Mouse (Mus musculus): ENCODE measurements around the gene Mlkl. TPM values are rescaled to one million over a fixed set of nuclear protein-coding genes. Genes with fewer than 3 reads are reported as not detected.
A peak's percentile ranks its signal among the peaks of the same experiment; 100 is the strongest.

Gene Mlkl
- polyA plus RNA-seq, 1 experiment from 2014 or later, result 0.14 TPM

- H3K27ac ChIP-seq (replicated peaks; ENCODE audit: low read depth, low read length), result no peak overlapping the region
- no peak for DNase-seq (ENCODE audit: low spot score)
- ATAC-seq (replicated peaks; ENCODE audit: insufficient number of reproducible peaks, low FRiP score, low TSS enrichment, low read depth), result no peak
- H3K9ac ChIP-seq (replicated peaks; ENCODE audit: low read length), result no peak overlapping the region
- WGBS, result 48% methylated on average over 7 of the region's 7 CpGs
- H3K9me3 ChIP-seq (replicated peaks; ENCODE audit: control insufficient read depth, low read length), result no peaks in the 10 kb centered on the region
- H3K4me1 ChIP-seq (ENCODE audit: control insufficient read depth, insufficient read depth, low read length), result no peaks in the 10 kb centered on the region
- no peak overlapping the region for H3K4me3 ChIP-seq (ENCODE audit: low read depth, low read length)
- no peak overlapping the region for H3K4me2 ChIP-seq (ENCODE audit: low read depth, low read length)
- H3K36me3 ChIP-seq (replicated peaks; ENCODE audit: control insufficient read depth, insufficient read depth, low read depth, low read length), result no peaks in the 10 kb centered on the region
- no peaks in the 10 kb centered on the region for H3K27me3 ChIP-seq (ENCODE audit: control insufficient read depth, insufficient read depth, low read length)
Measured at GRCm38 (mm10) chr8:111360579-111361209, 22.7 kb upstream of the Mlkl start.

GRCm38 (mm10) chr8:111359936-111360335 is 22.0 kb upstream of the Mlkl start:
- no peaks in the 10 kb centered on the region for H3K27me3 ChIP-seq (ENCODE audit: control insufficient read depth, insufficient read depth, low read length)
- H3K4me1 ChIP-seq (ENCODE audit: control insufficient read depth, insufficient read depth, low read length), result no peaks in the 10 kb centered on the region
- H3K9me3 ChIP-seq (replicated peaks; ENCODE audit: control insufficient read depth, low read length), result no peaks in the 10 kb centered on the region
- no peaks in the 10 kb centered on the region for H3K36me3 ChIP-seq (replicated peaks; ENCODE audit: control insufficient read depth, insufficient read depth, low read depth, low read length)
- DNase-seq (ENCODE audit: low spot score) (no peak), ATAC-seq (replicated peaks; ENCODE audit: insufficient number of reproducible peaks, low FRiP score, low TSS enrichment, low read depth) (no peak)
- H3K9ac ChIP-seq (replicated peaks; ENCODE audit: low read length), result no peak overlapping the region
- H3K27ac ChIP-seq (replicated peaks; ENCODE audit: low read depth, low read length), result no peak overlapping the region
- H3K4me3 ChIP-seq (ENCODE audit: low read depth, low read length), result no peak overlapping the region
- H3K4me2 ChIP-seq (ENCODE audit: low read depth, low read length), result no peak overlapping the region
- WGBS, result 74% methylated on average over 5 of the region's 5 CpGs

DNA sequence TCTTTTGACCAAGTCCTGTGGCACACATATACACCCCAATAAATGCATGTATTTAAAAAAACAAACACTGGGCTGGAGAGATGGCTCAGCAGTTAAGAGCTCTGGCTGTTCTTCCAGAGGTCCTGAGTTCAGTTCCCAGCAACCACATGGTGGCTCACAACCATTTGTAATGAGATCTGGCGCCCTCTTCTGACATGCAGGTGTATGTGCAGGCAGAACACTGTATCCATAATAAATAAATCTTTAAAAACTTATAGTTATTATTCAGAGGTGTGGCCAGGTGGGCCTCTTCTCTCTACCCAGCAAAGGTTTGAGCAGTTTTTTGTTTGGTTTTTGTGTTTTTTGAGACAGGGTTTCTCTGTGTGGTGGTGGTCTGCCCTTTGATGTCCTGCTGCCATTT is 20.9 kb upstream of the Mlkl start:
- H3K4me2 ChIP-seq (ENCODE audit: low read depth, low read length), result no peak overlapping the region
- H3K4me3 ChIP-seq (ENCODE audit: low read depth, low read length), result no peak overlapping the region
- no peaks in the 10 kb centered on the region for H3K9me3 ChIP-seq (replicated peaks; ENCODE audit: control insufficient read depth, low read length)
- DNase-seq (ENCODE audit: low spot score), result no peak
- WGBS, result 70% methylated on average over 1 of the region's 1 CpGs
- H3K36me3 ChIP-seq (replicated peaks; ENCODE audit: control insufficient read depth, insufficient read depth, low read depth, low read length), result no peaks in the 10 kb centered on the region
- ATAC-seq (replicated peaks; ENCODE audit: insufficient number of reproducible peaks, low FRiP score, low TSS enrichment, low read depth), result no peak
- no peak overlapping the region for H3K9ac ChIP-seq (replicated peaks; ENCODE audit: low read length)
- no peak overlapping the region for H3K27ac ChIP-seq (replicated peaks; ENCODE audit: low read depth, low read length)
- no peaks in the 10 kb centered on the region for H3K4me1 ChIP-seq (ENCODE audit: control insufficient read depth, insufficient read depth, low read length)
- H3K27me3 ChIP-seq (ENCODE audit: control insufficient read depth, insufficient read depth, low read length), result no peaks in the 10 kb centered on the region

- 90% methylated on average over 4 of the region's 4 CpGs for WGBS
- no peaks in the 10 kb centered on the region for H3K4me1 ChIP-seq (ENCODE audit: control insufficient read depth, insufficient read depth, low read length)
Measured at GRCm38 (mm10) chr8:111357433-111357832, 19.5 kb upstream of the Mlkl start.

DNA sequence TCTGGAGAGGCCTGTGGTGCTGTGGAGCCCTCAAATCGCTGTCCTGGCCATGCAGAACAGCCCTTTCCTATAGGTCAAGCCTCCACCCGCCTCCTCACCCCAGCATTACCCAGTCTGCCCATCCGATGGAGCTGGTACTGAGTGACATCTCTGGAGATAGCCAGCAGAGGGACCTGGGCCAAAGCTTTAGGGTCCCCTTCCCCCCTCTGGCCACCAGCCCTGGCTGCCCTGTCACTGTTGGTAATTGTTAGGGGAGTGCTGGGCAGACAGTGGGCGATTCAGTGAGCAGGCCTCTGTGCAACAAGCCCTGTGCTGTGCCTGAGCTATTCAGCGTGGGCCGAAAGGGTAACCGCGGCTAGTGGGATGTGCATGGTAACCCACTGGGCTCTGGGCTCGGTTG is 15.5 kb upstream of the Mlkl start:
- no peaks in the 10 kb centered on the region for H3K27me3 ChIP-seq (ENCODE audit: control insufficient read depth, insufficient read depth, low read length)
- no peaks in the 10 kb centered on the region for H3K36me3 ChIP-seq (replicated peaks; ENCODE audit: control insufficient read depth, insufficient read depth, low read depth, low read length)
- DNase-seq (ENCODE audit: low spot score) (no peak), ATAC-seq (replicated peaks; ENCODE audit: insufficient number of reproducible peaks, low FRiP score, low TSS enrichment, low read depth) (no peak)
- no peak overlapping the region for H3K9ac ChIP-seq (replicated peaks; ENCODE audit: low read length)
- H3K27ac ChIP-seq (replicated peaks; ENCODE audit: low read depth, low read length), result no peak overlapping the region
- no peaks in the 10 kb centered on the region for H3K4me1 ChIP-seq (ENCODE audit: control insufficient read depth, insufficient read depth, low read length)
- H3K4me2 ChIP-seq (ENCODE audit: low read depth, low read length), result no peak overlapping the region
- H3K9me3 ChIP-seq (replicated peaks; ENCODE audit: control insufficient read depth, low read length), result no peaks in the 10 kb centered on the region
- WGBS, result 81% methylated on average over 9 of the region's 9 CpGs
- no peak overlapping the region for H3K4me3 ChIP-seq (ENCODE audit: low read depth, low read length)

More at GRCm38 (mm10) chr8:111357433-111357832, 19.5 kb upstream of the Mlkl start:
- no peaks in the 10 kb centered on the region for H3K9me3 ChIP-seq (replicated peaks; ENCODE audit: control insufficient read depth, low read length)
- DNase-seq (ENCODE audit: low spot score), result no peak
- no peak overlapping the region for H3K27ac ChIP-seq (replicated peaks; ENCODE audit: low read depth, low read length)
- no peaks in the 10 kb centered on the region for H3K36me3 ChIP-seq (replicated peaks; ENCODE audit: control insufficient read depth, insufficient read depth, low read depth, low read length)
- H3K27me3 ChIP-seq (ENCODE audit: control insufficient read depth, insufficient read depth, low read length), result no peaks in the 10 kb centered on the region
- H3K9ac ChIP-seq (replicated peaks; ENCODE audit: low read length), result no peak overlapping the region
- ATAC-seq (replicated peaks; ENCODE audit: insufficient number of reproducible peaks, low FRiP score, low TSS enrichment, low read depth), result no peak
- H3K4me3 ChIP-seq (ENCODE audit: low read depth, low read length), result no peak overlapping the region
- no peak overlapping the region for H3K4me2 ChIP-seq (ENCODE audit: low read depth, low read length)

- no peak overlapping the region for H3K4me3 ChIP-seq (ENCODE audit: low read depth, low read length)
- H3K27me3 ChIP-seq (ENCODE audit: control insufficient read depth, insufficient read depth, low read length), result no peaks in the 10 kb centered on the region
- DNase-seq (ENCODE audit: low spot score) (no peak), ATAC-seq (replicated peaks; ENCODE audit: insufficient number of reproducible peaks, low FRiP score, low TSS enrichment, low read depth) (no peak)
- no peaks in the 10 kb centered on the region for H3K9me3 ChIP-seq (replicated peaks; ENCODE audit: control insufficient read depth, low read length)
- no peaks in the 10 kb centered on the region for H3K4me1 ChIP-seq (ENCODE audit: control insufficient read depth, insufficient read depth, low read length)
- no peak overlapping the region for H3K4me2 ChIP-seq (ENCODE audit: low read depth, low read length)
- 85% methylated on average over 5 of the region's 5 CpGs for WGBS
- no peaks in the 10 kb centered on the region for H3K36me3 ChIP-seq (replicated peaks; ENCODE audit: control insufficient read depth, insufficient read depth, low read depth, low read length)
- H3K9ac ChIP-seq (replicated peaks; ENCODE audit: low read length), result no peak overlapping the region
- H3K27ac ChIP-seq (replicated peaks; ENCODE audit: low read depth, low read length), result no peak overlapping the region
Measured at GRCm38 (mm10) chr8:111352289-111352688, 14.3 kb upstream of the Mlkl start.

- no peaks in the 10 kb centered on the region for H3K9me3 ChIP-seq (replicated peaks; ENCODE audit: control insufficient read depth, low read length)
- H3K4me3 ChIP-seq (ENCODE audit: low read depth, low read length), result no peak overlapping the region
- no peak overlapping the region for H3K27ac ChIP-seq (replicated peaks; ENCODE audit: low read depth, low read length)
- H3K4me1 ChIP-seq (ENCODE audit: control insufficient read depth, insufficient read depth, low read length), result no peaks in the 10 kb centered on the region
- H3K27me3 ChIP-seq (ENCODE audit: control insufficient read depth, insufficient read depth, low read length), result no peaks in the 10 kb centered on the region
- DNase-seq (ENCODE audit: low spot score) (no peak), ATAC-seq (replicated peaks; ENCODE audit: insufficient number of reproducible peaks, low FRiP score, low TSS enrichment, low read depth) (no peak)
- H3K4me2 ChIP-seq (ENCODE audit: low read depth, low read length), result no peak overlapping the region
- H3K36me3 ChIP-seq (replicated peaks; ENCODE audit: control insufficient read depth, insufficient read depth, low read depth, low read length), result no peaks in the 10 kb centered on the region
- 87% methylated on average over 6 of the region's 6 CpGs for WGBS
- H3K9ac ChIP-seq (replicated peaks; ENCODE audit: low read length), result no peak overlapping the region
Measured at GRCm38 (mm10) chr8:111350577-111350976, 12.6 kb upstream of the Mlkl start.

DNA sequence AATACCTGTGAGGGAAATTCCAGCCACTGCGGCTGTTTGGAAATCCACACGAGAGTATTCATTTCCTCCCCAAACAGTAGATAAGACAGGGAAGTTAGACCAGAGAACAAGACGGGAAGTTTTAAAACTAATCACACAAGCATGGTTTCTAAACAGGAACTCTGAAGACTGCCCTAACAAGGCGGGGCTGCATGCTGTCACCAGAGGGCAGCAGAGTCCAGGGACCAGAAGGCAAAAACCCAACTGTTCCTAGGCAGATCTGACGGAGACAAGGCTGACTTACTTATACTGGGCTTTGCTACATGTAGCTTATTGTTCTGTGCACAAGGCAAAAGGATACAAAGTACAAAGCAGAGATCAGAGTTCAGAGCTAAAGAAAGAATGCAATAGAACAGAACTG is 5.2 kb upstream of the Mlkl start:
- no peak overlapping the region for H3K9ac ChIP-seq (replicated peaks; ENCODE audit: low read length)
- no peaks in the 10 kb centered on the region for H3K4me1 ChIP-seq (ENCODE audit: control insufficient read depth, insufficient read depth, low read length)
- no peaks in the 10 kb centered on the region for H3K36me3 ChIP-seq (replicated peaks; ENCODE audit: control insufficient read depth, insufficient read depth, low read depth, low read length)
- no peak for ATAC-seq (replicated peaks; ENCODE audit: insufficient number of reproducible peaks, low FRiP score, low TSS enrichment, low read depth)
- no peaks in the 10 kb centered on the region for H3K9me3 ChIP-seq (replicated peaks; ENCODE audit: control insufficient read depth, low read length)
- no peak overlapping the region for H3K4me2 ChIP-seq (ENCODE audit: low read depth, low read length)
- peak; percentile 82 for DNase-seq (ENCODE audit: low spot score)
- peaks cover 3% of the 10 kb centered on the region; the same call in 1 of the 2 replicates for H3K27me3 ChIP-seq (ENCODE audit: control insufficient read depth, insufficient read depth, low read length)
- no peak overlapping the region for H3K27ac ChIP-seq (replicated peaks; ENCODE audit: low read depth, low read length)
- no peak overlapping the region for H3K4me3 ChIP-seq (ENCODE audit: low read depth, low read length)
- WGBS, result 19% methylated on average over 5 of the region's 5 CpGs
